Mouse (Mus musculus) liver, adult 2 months (tissue): ENCODE results near the gene Ccer2. TPM values are rescaled to one million over a fixed set of nuclear protein-coding genes. Genes with fewer than 3 reads are reported as not detected.
A peak's percentile ranks its signal among the peaks of the same experiment; 100 is the strongest.

Experiments used
- DNase-seq: peaks from one replicate; pipeline ENCODE4 v3.0.0-alpha.2; 2011; ENCODE audit warnings: low read depth, low spot score; ENCODE audit errors: extremely low read depth
- H3K27ac ChIP-seq: fragments of 200-500 bp; replicated peaks from 2 replicates; pipeline ENCODE4 v1.5.1; 2012; ENCODE audit warnings: low read depth, mild to moderate bottlenecking, control low read depth, inconsistent platforms, low read length; ENCODE audit not compliant: insufficient read depth
- H3K27me3 ChIP-seq: fragments of 200-500 bp; 2 replicates; pipeline ENCODE4 v1.6.1; 2012; ENCODE audit warnings: mild to moderate bottlenecking, moderate library complexity, low read length, inconsistent platforms; ENCODE audit not compliant: control insufficient read depth, insufficient read depth
- H3K36me3 ChIP-seq: fragments of 200-500 bp; 2 replicates; pipeline ENCODE4 v1.6.1; 2012; ENCODE audit warnings: low read length, inconsistent platforms; ENCODE audit not compliant: control insufficient read depth, insufficient read depth
- H3K4me1 ChIP-seq: fragments of 200-500 bp; 2 replicates; pipeline ENCODE4 v1.6.1; 2011; ENCODE audit warnings: low read length; ENCODE audit not compliant: control insufficient read depth, insufficient read depth
- H3K4me3 ChIP-seq: fragments of 200-500 bp; 2 replicates; pipeline ENCODE4 v1.5.1; 2011; ENCODE audit warnings: low read depth, mild to moderate bottlenecking, control low read depth, low read length, moderate library complexity; ENCODE audit not compliant: insufficient read depth
- H3K79me2 ChIP-seq: fragments of 200-500 bp; 2 replicates; pipeline ENCODE4 v1.6.1; 2012; ENCODE audit warnings: inconsistent platforms, mild to moderate bottlenecking, low read length, moderate library complexity; ENCODE audit not compliant: control insufficient read depth, insufficient read depth
- H3K9ac ChIP-seq: fragments of 200-500 bp; 2 replicates; pipeline ENCODE4 v1.6.1; 2012; ENCODE audit warnings: low read depth, mild to moderate bottlenecking, control low read depth, inconsistent platforms, low read length
- CTCF ChIP-seq: fragments of 200-500 bp; IDR thresholded peaks from 2 replicates; pipeline ENCODE4 v1.5.1; 2011; ENCODE audit warnings: low read depth, low read length, control low read depth
- POLR2A ChIP-seq: fragments of 200-500 bp; IDR thresholded peaks from 2 replicates; pipeline ENCODE4 v1.6.1; 2011; ENCODE audit warnings: low read length, control low read depth; ENCODE audit not compliant: insufficient read depth; ENCODE audit errors: extremely low read depth
- WGBS: fragments of 180-500 bp; shearing (Covaris S2); methylation state at CpG from one replicate; pipeline ENCODE4 v1.1.7; 2018; 5-methylcytosine and 5-hydroxymethylcytosine counted together
- polyA plus RNA-seq: library from polyadenylated mRNA; depleted of rRNA; stranded (reverse); fragments of >200 nt; gene quantifications from 2 replicates; pipeline ENCODE4 v1.2.3, GENCODE M21; 2012
- total RNA-seq: library from RNA; depleted of rRNA; stranded (reverse); fragments of >200 nt; gene quantifications from 2 replicates; pipeline ENCODE4 v1.2.3, GENCODE M21; 2014

Ccer2 gene
- total and polyA plus RNA-seq, 2 experiments = not detected

DNA sequence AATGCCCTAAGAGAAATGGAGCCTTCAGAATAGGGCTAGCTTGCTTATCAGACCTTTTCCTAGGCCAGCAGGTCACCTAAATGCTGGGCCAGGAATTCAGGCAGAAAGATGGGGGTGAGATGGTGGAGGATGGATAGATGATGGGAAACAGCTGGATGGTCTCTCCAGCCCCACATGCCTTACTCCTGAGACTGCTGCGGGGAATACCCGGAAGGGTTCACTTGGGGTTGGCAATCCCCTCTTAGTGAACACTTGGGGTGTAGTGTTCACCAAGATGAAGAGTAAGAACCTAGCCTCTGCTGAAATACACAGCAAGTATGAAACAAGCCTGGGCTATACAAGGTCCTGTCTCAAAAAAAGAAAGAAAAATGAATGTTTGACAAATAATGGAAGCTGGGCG is 33.3 kb downstream of the Ccer2 start:
- Histone ChIP-seq H3K4me1 (no peaks in the 10 kb centered on the region), H3K27me3 (no peaks in the 10 kb centered on the region), H3K36me3 (no peaks in the 10 kb centered on the region; the same call in 1 of the 2 replicates), H3K4me3 (no peak overlapping the region; the same call in 1 of the 2 replicates), H3K9ac (no peak overlapping the region), H3K79me2 (no peaks in the 10 kb centered on the region), H3K27ac (no peak overlapping the region)
- DNase-seq = no peak
- TF ChIP-seq CTCF = no peak
- TF ChIP-seq POLR2A = no peak
- 95% methylated on average over 3 of the region's 3 CpGs for WGBS

DNA sequence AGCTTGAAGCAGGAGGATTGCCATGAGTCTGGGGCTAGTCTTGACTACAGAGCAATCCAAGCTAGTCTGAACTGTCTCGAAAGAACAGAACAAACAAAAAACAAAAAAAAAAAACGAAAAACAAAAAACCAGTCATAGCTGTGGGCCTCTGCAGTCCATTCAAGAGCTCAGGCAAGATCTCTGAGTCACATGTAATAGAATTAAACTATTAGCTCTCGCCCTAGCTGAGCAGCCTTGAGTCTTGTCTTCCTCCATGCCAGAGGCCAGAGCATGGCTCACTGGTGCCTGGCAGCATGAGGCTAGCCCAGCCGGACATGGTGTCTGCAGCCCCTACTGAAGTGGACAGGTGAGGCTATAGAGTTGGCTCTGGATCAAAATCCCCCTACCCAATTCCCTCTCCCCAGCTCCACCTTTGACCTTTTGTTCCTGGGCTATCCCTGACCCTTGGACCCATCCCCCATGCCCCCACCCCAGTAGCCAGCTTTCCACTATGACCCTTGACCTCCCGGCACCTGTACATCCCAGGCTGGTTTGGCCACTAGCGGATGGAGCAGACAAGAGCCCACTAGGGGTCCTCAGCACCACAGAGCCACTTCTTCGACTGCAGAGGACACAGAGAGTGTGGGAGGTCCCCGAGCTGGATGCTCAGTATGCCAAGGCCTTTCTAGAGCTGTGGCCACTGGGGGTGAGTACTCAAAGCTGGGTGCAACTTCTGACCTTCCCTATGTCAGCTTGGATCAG is 34.3 kb downstream of the Ccer2 start:
- no peaks in the 10 kb centered on the region for H3K79me2 ChIP-seq
- DNase-seq = no peak
- H3K4me3 ChIP-seq = no peak overlapping the region
- H3K9ac ChIP-seq = no peak overlapping the region
- no peaks in the 10 kb centered on the region; the same call in 1 of the 2 replicates for H3K36me3 ChIP-seq
- no peak overlapping the region for H3K27ac ChIP-seq
- TF ChIP-seq POLR2A (no peak), CTCF (peak; percentile 12; the same call in 1 of the 2 replicates)
- no peaks in the 10 kb centered on the region for H3K27me3 ChIP-seq
- no peaks in the 10 kb centered on the region for H3K4me1 ChIP-seq
- WGBS = 76% methylated on average over 8 of the region's 8 CpGs

DNA sequence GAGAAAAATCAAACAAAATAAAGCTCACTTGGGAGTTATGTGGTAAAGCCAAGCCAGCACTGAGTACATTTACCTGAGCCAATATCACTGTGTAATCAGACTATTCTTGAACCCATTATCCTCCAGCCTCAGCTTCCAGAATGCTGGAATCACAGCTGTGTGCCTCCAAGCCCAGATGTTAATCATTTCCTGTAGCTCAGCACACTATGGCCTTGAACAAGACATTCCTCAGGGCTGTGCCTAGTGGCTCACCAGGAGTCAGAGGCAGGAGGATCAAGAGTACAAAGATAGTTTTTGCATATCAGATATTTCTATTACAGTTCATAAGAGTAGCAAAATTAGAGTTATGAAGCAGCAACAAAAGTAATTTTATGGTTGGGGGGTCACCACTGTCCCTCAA is 35.7 kb downstream of the Ccer2 start:
- TF ChIP-seq POLR2A = no peak
- no peak for TF ChIP-seq CTCF
- DNase-seq = no peak
- Histone ChIP-seq H3K36me3 (no peaks in the 10 kb centered on the region), H3K4me3 (no peak overlapping the region), H3K4me1 (no peaks in the 10 kb centered on the region), H3K27ac (no peak overlapping the region), H3K79me2 (no peaks in the 10 kb centered on the region), H3K9ac (no peak overlapping the region), H3K27me3 (no peaks in the 10 kb centered on the region)

DNA sequence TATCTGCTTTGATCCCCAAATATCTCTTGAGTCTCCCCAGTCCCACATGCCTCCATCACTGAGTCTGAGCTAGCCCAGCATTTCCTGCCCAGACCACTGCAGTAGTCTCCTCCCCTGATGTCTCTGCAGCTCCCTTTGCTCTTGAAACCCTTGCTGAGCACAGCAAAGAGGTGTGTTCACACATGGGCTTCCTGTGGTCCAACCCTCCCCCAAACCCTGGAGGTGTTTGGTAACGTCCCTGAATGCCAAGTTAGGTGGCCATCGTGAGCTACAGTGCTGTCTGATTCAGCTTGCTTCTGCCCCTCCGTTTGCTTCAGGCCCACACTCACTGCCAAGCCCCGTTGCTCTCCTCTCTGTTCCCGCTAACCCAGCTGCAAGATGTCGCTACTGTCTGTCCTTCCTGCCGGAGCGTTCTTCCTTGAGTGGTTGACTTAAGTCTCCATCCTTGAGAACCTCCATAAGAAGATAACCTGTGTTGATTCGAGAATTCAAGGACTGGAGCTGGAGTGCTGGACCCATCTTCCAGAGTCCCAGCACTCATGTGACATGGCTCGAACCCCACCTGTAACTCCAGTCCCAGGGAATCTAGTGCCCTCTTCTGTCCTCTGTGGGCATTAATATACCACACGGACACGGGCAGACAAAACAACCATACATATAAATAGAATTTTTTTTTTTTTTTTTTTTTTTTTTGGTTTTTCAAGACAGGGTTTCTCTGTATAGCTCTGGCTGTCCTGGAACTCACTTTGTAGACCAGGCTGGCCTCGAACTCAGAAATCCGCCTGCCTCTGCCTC is 36.6 kb downstream of the Ccer2 start:
- WGBS = 82% methylated on average over 12 of the region's 14 CpGs
- no peak overlapping the region for H3K27ac ChIP-seq
- DNase-seq = no peak
- H3K79me2 ChIP-seq = no peaks in the 10 kb centered on the region
- H3K4me1 ChIP-seq = peaks cover 3% of the 10 kb centered on the region; the same call in 1 of the 2 replicates
- H3K9ac ChIP-seq = no peak overlapping the region
- no peak overlapping the region for H3K4me3 ChIP-seq
- H3K36me3 ChIP-seq = no peaks in the 10 kb centered on the region
- TF ChIP-seq POLR2A (no peak), CTCF (no peak)
- H3K27me3 ChIP-seq = no peaks in the 10 kb centered on the region

DNA sequence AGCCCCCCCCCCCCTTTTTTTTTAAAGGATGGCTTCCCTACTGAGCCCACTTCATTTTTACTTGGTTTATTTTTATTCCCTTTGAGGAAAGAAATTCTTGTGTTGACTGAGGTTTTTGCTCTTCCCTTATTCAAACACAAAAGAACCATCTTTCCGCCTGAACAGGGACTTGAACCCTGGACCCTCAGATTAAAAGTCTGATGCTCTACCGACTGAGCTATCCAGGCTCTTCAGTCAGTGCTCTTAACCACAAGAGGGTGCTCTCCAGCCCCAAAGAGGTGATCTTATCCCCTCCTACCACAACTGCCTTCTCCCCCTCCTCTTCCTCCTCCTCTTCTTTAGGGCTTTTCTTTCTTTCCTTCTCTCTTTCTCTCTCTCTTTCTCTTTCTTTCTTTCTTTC is 37.9 kb downstream of the Ccer2 start:
- Histone ChIP-seq H3K4me1 (peaks cover 3% of the 10 kb centered on the region; the same call in 1 of the 2 replicates), H3K9ac (no peak overlapping the region), H3K27ac (no peak overlapping the region), H3K79me2 (no peaks in the 10 kb centered on the region), H3K36me3 (no peaks in the 10 kb centered on the region), H3K4me3 (no peak overlapping the region), H3K27me3 (no peaks in the 10 kb centered on the region)
- DNase-seq = peak; percentile 33
- 22% methylated on average over 2 of the region's 2 CpGs for WGBS
- TF ChIP-seq CTCF (peak; percentile 37; the same call in 1 of the 2 replicates), POLR2A (no peak)
